Mouse (Mus musculus): Measurements from ENCODE around the gene Exoc6b.
A peak's percentile ranks its signal among the peaks of the same experiment; 100 is the strongest.
"Not testable (repeated sequence)": the region's sequence is repeated elsewhere in the genome, so short reads cannot be mapped to it uniquely, and the experiment has no call there.

Exoc6b gene

DNA sequence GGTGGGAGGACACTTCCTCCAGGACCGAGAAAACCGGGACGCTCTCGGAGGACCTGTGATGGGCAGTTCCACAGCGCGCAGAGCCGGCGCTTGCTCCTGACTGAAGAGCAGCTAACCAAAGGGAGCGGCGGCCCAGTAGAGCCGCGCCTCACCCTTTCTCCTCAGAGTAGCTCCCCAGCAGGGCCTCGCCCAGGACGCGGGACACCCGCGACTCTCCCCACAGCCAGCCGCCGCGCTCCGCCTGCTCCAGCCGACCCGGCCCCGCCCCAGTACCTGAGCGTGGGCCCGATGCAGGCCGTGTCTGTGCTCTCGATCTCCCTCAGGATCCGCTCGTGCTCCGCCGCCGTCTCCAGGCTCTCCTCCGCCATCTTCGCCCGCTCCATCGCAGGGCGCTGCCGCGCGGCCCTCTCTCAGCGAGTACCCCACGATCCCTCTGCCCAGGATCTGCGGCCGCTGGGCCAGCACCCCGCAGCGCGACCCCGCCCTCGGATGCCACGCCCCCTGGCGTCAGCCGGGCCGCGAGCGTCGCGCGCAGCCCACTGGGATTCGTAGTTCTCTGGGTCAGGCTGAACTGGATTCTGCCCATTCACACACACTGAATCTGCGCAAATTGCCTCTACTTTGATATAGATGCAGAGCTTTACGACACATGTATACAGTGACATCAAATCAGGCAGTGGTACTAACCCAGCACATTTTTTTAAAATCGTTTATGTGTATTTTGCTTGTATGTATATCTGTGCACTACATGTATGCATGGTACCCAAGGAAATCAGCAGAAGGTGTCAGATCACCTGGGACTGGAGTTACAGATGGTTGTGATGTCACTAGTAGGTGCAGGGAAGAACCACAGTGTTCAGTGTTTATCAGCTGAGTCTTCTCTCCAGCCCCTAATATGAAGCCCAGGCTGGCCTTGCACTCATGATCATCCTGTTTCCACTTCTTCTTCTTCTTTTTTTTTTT lies at the start of gene Exoc6b:
TSS of gene Exoc6b (minus strand) at position 491 of the 963 bp plus-strand sequence.
- peak; percentile 70 to 87 for DNase-seq (ENCODE audit: low spot score in 2 of 2)

DNA sequence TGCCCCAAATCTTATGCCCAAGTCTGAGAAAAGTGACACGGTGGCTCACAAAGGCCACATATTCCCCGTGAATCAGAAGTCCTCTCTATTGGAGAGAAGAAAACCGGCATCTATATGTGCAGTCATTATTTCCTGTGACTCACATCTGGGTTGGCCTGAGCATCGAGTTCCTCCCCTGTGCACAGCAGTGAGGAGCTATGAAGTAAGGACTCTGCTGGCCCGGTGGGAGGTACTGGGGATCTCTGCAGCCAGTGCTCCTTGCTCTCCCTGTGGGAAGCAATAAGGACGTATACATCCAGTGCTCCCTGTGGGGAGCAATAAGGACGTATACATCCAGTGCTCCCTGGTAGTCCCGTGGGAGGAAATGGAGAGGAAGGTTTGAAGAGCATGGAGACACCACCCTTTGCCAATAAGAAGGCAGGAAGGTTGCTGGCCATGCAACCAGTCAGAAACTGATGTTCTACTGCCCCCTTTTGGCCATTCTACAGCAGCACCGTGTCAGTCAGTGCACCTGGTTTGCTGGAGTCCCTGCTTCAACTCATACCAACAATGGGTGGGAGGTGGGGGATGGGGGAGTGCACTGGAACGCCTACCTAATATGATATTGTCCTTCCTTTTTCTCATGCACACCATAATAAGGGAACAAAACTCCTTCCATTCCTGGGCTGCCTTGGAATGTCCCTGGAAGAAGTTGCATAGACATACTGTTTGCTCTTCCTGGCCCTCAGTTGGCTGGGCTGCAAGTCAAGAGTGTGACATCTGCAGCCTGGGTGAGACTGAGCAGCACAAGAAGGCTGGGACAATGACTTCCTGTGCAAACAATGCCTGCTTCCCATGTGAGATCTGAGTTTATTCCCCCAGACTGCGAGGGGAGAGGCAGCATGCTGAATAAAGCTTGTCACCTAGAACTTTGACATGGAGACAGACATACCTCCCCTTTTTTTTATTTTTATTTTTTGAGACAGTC lies 48.5 kb upstream of the Exoc6b start:
- not testable (repeated sequence) for DNase-seq (ENCODE audit: low spot score in 2 of 2)

DNA sequence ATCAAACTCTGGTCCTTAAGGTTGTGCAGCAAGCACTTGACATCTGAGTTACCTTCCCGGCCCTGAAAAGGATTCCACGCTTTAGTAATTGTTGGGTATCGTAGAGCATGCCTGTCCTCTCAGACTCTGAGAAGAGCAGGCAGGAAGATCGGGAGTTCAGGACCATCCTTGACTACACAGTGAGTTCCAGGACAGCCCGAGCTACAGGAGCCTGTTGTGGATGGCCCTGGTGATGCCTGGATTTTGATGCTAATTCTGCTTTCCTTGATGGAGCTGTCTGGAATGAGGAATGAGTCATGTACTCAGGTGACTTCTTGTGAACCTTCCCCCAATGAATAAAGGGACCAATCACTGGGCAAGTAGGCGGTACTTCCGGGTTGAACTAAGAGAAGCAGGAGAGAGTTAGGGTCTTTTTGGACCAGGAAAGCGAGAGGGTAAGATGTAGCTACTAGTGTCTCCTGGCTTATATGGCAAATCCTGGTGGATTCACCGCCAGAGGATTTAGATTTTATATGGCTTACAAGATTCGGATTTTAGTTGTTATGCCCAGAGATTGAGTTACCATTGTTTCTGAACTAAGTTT lies 35.8 kb upstream of the Exoc6b start:
- DNase-seq (ENCODE audit: low spot score in 2 of 2): no peak

DNA sequence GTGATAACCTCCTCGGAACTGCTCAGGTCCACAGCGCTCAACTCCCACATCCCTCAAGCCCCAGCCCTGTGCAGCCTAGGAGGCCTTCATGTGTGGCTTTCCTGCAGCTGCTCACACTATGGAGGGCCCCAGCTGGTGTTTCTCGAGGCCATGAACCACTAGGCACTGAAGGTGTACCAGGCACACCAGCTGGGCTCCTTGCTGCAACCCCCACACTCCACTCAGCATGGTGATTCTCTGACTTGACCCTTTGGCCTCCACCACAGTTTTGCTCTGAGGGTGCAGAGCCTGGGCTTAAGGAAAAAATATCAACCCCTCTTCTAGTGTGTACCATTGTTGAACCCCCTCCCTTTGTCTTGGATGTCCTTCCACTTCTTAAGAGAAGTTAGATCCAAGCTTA lies 34.0 kb upstream of the Exoc6b start:
- DNase-seq (ENCODE audit: low spot score in 2 of 2): no peak

DNA sequence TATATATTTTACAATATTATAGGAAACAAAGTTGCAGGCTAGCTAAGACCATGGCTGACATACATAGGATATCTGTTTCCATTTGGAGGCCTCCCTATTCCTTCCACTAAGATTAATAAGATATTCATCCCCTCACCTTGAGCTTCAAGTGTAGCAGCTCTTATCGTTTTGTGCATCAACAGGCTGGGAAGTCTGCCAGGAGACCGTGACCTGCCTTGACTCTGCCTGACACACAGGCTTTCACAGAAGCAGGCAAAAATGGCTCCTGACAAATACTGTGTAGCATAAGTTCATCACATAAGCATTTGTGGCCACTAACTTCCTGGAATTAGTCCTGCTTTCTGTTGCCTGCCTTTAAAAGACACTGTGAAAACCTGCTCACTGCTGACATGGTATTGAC lies 27.1 kb upstream of the Exoc6b start:
- no peak for DNase-seq (ENCODE audit: low spot score in 2 of 2)

DNA sequence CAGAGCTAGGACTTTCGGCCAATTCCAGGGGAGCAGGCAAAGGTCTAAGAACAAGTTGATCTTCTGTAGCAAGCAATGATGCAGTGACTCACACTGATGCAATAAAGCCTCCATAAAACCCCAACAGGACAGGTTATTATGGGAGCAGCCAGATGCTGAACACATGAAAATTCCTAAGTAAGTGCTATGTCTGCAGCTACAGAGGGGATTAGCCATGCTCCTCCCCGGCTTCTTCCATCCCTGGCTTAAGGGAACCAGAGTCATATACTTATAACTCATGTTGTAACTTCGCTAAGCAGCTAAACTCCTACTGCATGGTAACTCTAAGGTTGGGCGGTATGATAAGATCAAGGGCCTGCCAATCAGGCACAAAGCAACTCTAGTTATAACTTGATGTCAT lies 18.1 kb upstream of the Exoc6b start:
- DNase-seq (ENCODE audit: low spot score in 2 of 2): no peak

DNA sequence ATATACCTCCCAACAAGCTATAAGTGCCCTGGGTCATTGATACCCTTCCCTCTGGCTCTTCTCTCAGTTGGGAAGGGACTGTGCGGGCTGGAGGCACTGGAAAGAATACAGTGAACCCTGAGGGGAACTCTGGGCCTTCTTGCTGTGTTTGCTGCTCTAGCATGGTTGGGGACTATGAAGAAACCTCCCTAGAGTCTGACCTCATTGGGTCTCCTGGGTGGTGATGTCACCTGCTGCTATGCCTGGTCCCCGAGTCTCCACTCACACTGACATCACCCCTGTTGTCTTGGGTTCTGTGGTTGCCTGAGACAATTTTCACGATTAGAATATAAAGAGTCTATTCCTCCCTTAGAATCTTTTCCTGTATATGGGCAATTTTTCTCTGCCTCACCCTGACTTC lies 17.3 kb upstream of the Exoc6b start:
- no peak for DNase-seq (ENCODE audit: low spot score in 2 of 2)

DNA sequence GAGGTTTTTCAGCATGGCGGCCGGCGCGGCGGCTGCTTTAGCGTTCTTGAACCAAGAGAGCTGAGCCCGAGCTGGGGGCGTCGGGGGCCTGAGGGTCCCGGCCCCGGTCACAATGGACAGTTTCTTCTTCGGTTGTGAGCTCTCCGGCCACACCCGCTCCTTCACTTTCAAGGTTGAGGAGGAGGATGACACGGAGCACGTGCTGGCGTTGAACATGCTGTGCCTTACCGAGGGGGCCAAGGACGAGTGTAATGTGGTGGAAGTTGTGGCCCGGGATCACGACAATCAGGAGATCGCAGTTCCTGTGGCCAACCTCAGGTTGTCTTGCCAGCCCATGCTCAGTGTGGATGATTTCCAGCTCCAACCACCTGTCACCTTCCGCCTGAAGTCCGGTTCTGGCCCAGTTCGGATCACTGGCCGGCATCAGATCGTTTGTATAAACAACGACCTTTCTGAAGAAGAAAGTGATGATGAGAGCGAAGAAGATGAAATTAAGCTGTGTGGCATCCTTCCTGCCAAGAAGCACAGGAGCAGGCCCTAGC lies 6.9 kb upstream of the Exoc6b start:
- not testable (repeated sequence) for DNase-seq (ENCODE audit: low spot score in 2 of 2)

DNA sequence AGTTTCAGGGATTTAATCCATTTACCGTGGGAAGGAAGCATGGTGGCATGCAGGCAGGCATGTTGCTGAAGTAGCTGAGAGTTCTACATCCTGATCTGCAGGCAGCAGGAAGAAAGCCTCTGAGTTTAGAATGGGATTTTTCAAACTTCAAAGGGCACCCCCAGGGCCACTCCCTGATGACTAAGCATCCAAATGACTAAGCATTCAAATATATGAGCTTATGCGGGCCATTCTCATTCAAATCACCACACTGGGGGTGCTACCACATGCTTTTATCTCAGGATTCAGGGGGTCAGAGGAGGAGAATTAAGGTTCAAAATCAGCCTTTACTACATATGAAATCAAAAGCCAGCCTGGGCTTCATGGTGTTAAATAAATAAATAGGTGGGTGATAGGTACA lies 5.7 kb upstream of the Exoc6b start:
- no peak for DNase-seq (ENCODE audit: low spot score in 2 of 2)

DNA sequence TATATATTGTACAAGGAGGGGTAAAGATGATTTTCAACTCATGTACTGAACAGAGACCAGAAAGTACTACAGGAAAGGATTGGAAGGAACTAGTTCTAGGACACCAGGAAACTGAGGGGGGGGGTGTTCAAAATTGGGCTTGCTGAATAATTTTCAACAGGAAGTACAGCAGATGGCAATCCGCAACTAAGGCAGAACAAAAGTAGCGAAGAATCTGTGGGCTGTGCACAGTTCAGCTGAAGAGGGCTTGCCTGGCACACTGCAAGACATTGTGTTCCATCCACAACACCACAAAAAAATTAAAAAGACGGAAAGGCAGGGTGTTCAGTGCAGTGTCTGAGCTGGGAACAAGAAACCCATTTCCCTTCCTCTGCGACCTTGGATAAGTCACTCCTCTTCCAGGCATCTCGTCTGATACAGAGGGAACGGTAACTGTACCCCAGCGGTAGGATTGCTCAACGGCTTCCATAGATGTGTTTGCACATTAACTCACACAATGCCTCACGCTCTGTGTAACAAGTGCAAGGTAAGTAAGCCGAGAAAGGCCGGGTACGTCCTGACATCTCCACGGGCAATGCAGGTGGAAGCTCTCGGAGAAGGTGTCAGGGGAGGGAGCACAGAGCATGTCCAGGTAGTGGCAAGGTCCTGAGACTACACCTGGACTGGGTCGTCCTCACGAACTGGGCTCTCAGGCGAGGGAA lies 841 bp downstream of the Exoc6b start:
- peak in 1 of 2 experiments; percentile 55 for DNase-seq (ENCODE audit: low spot score in 2 of 2)

DNA sequence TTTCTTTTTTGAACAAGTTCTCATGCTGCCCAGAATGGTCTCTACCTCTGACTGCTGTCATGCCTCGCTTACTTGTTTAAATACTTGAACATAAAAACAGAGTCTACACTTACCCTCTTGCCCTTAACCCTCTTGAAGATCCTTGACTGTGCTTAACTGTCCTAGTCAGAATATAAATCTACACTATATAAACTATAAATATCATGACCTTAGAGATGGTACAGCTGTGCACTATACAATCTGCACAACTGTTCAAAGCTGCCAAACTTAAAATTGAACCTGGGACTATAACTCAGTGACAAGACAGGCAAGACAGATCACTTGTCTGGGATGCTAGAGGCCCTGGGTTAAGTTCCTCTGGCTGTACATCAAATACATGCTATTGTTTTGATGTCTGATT lies 11.7 kb downstream of the Exoc6b start:
- DNase-seq (ENCODE audit: low spot score in 2 of 2): no peak

DNA sequence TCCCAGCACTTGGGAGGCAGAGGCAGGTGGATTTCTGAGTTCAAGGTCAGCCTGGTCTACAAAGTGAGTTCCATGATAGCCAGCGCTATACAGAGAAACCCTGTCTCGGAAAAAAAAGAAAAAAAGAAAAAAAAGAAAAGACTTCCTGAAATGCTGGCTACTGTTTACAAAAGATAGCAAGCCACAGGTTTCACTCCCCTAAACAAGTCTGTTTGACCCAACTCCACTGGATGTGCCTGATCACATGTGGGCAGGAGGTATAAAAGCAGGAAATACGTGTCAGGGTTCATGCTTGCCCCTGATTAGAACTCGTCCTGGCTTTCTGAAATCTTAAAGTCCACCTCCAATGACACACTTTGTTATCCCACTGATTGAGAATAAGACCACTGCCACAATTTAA lies 18.2 kb downstream of the Exoc6b start:
- no peak for DNase-seq (ENCODE audit: low spot score in 2 of 2)

DNA sequence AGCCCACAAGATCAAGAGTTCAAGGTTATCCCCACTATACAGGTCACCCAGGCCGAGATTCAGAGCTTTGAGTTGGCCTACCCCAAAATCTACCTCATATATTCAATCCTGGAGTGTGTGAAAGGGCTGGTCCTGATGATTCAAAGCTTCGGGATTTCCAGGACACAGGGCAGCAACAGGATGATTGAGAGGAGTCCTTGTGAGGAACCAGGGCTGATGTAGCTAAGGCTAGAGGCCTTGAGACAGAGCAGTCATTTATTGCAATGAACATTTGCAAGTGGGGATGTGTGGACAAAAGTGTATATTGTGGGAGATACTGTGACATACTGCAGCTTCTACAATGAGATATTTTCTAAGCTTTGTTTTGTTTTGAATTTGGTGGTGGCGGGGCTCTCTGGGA lies 22.8 kb downstream of the Exoc6b start:
- DNase-seq (ENCODE audit: low spot score in 2 of 2): no peak

DNA sequence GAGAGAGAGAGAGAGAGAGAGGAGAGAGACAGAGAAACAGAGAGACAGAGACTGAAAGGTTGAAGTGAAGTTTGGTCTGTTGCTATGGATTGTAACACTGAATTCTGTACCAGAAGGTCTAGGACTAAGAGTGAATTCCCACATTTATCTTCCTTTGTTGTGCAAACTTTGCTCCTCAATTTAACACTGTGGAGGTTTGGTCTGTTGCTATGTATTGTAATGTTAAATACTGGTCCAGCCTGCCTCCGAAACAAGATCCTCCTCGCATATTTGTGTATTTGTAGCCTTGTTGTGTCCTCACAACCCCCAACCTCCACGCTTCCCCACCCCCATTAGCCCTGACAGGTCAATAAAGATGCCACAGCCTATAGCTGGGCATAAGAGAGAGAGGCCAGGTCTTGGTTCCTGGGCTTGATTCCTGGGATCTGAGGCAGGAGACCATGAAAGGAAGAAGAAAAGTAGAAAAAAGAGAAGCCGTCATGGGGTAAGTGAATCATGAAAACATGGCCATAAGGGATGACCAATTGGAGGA lies 24.6 kb downstream of the Exoc6b start:
- no peak for DNase-seq (ENCODE audit: low spot score in 2 of 2)

DNA sequence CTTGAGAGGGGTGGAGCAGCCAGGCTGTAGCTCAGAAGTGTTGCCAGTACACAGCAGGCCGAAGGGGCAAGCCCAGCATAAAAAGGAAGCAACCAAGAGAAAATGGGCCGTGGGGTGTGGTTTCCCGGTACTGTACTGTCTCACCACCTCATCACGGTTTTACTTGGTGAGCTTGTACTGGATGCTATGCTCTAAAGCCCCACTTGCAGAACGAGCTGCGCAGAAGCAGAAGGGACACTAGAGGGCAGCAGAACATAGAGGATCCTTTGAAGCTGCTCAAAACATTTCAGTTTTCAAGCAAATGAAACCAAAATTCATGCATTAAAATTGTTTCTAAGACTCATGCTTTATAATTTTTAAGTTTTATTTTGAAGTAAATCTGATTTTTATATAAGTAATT lies 31.6 kb downstream of the Exoc6b start:
- DNase-seq (ENCODE audit: low spot score in 2 of 2): peak; percentile 21 to 63

DNA sequence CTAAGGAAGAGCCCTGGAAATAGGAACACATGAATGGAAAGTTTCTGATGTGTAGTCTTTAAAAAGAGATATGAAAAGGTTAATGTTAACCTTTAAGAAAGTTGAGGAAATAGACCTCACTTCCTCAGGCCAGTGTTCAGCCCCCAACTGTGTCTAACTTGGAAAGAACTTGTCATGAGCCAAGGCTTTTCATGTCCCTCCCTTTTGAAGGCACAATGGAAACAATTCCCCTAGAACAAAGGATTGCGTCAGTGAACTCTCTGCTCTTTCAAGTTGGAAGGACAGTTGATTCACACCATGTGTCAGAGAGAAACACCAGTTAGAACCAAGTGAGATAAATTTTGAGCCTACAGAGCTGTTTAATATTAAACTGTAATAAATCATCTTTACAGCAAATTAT lies 39.6 kb downstream of the Exoc6b start:
- no peak for DNase-seq (ENCODE audit: low spot score in 2 of 2)

DNA sequence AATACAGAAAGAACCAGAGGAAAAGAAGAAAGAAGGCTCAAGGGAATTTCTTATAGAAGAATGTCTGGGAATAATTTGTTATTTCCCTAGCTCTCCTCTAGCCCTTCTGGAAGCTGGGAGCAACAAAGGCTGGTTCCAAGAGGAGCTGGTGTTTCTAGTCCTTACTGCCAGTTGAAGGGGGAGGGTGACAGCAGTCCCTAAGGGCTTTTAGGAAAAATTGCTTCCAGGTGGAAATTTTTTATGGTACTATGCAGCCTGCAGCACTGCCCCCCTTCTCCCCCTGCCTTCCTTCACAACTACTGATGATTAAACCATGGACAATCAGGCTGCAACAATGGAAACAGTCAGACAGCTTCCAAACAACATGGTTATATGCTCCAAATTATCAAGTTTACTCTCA lies 44.9 kb downstream of the Exoc6b start:
- no peak for DNase-seq (ENCODE audit: low spot score in 2 of 2)

DNA sequence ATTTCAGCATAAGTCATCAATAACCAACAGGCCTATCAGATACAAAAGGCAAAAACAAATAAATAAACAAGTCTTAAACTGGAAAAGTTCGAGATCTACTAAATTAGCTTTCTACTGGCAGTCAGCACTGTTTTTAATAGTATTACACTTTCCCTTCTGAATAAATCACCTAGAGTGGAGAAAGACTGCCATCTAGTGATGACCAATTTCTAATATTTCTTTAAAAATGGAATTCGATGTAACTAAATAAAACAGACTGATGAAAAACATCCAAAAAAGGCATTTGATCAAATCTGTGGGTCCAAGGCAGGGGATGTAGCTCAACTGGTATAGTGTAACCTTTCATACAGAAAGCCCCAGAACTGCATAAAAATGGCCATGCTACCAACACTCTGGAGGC lies 52.3 kb downstream of the Exoc6b start:
- no peak for DNase-seq (ENCODE audit: low spot score in 2 of 2)

DNA sequence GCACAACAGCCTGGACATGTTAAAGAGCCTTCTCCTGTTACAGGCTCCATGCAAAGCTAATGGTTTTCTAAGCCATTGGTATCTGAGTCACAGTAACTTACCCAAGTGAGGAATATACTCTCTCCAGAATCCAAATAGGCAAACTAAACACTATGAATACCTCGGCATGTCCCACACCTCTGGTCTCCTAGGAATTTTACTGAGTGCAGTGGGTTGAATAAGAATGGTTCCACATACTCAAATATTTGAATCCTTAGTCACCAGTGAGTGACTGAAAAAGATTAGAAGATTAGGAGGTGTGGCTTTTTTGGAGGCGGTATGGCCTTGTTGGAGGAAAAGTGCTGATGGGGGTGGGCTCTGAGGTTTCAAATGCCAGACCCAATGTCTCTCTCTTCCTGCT lies 55.4 kb downstream of the Exoc6b start:
- no peak for DNase-seq (ENCODE audit: low spot score in 2 of 2)

DNA sequence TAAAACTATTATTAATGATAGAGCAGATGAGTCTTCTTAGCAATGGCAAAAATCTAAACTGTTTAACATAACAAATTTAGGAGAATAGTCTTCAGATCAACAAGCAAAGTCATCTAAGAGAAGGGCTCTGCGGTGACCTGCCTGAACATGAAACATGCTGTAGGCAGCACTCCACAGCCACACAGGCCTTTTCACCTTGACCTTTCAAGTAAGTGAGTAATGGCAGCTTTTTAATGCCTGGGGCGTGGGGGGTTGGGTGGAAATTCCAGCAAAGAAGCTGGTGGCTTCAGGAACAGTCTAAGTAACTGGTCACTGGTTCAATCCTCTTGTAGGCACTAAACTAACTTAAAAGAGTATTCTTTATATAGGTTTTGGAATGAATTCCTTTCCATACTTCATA lies 58.9 kb downstream of the Exoc6b start:
- no peak for DNase-seq (ENCODE audit: low spot score in 2 of 2)

DNA sequence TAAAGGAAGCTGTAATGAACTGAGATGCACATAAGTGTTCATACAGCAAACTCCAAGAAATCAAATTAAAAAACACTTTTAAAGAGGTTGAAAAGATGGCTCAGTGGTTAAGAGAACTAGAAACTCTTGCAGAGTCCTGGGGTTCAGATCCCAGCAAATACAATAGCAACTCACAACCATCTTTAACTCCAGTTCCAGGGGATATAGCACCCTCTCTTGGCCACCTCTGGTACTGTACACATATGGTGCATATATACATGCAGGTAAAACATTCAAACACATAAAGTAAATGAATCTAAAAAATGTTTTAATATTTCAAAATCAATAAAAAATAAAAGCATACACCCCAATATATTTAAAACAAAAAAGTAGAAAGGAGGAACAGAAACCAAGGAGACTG lies 73.9 kb downstream of the Exoc6b start:
- no peak for DNase-seq (ENCODE audit: low spot score in 2 of 2)

Data from spleen, postnatal 4 days (tissue).